Mouse (Mus musculus) olfactory bulb, adult 2 months (tissue): ENCODE results near the gene Smtnl2.

Experiments
- CTCF ChIP-seq: fragments of 200-500 bp; IDR thresholded peaks from 2 replicates; pipeline ENCODE4 v1.5.1; 2012; ENCODE audit warnings: low read depth, mild to moderate bottlenecking, low read length, moderate library complexity; ENCODE audit not compliant: insufficient read depth
- POLR2A ChIP-seq: fragments of 200-500 bp; IDR thresholded peaks from 2 replicates; pipeline ENCODE4 v1.6.1; 2012; ENCODE audit warnings: mild to moderate bottlenecking, low read depth, low read length, moderate library complexity; ENCODE audit not compliant: insufficient read depth

GRCm38 (mm10) chr11:72397072-72397471, 14.4 kb downstream of the Smtnl2 start:
- no peak for TF ChIP-seq CTCF
- no peak for TF ChIP-seq POLR2A
